Mouse (Mus musculus) hindbrain, embryonic 14.5 days (tissue): ENCODE results near the gene Gm20838. TPM values are rescaled to one million over a fixed set of nuclear protein-coding genes. Genes with fewer than 3 reads are reported as not detected.
"Not testable (repeated sequence)": the region's sequence is repeated elsewhere in the genome, so short reads cannot be mapped to it uniquely, and the experiment has no call there.

Experiments
- ATAC-seq: fragments of 200-750 bp; cut with Nextera tagmentation; 2 replicates; pipeline ENCODE4 v1.8.0; 2017; ENCODE audit warnings: moderate number of reproducible peaks, mild to moderate bottlenecking, moderate TSS enrichment, moderate library complexity; ENCODE audit not compliant: low FRiP score
- DNase-seq: peaks from one replicate; pipeline ENCODE4 v3.0.0-alpha.2; 2015; ENCODE audit warnings: low spot score
- H3K27ac ChIP-seq: fragments of 300-500 bp; sonication (generic); 2 replicates; pipeline ENCODE4 v1.5.1; 2014; ENCODE audit warnings: mild to moderate bottlenecking, moderate library complexity
- H3K27me3 ChIP-seq: fragments of 300-500 bp; sonication (generic); 2 replicates; pipeline ENCODE4 v1.6.1; 2014; ENCODE audit warnings: mild to moderate bottlenecking, low read length, mixed read lengths; ENCODE audit not compliant: control insufficient read depth, insufficient read depth
- H3K36me3 ChIP-seq: fragments of 300-500 bp; sonication (generic); replicated peaks from 2 replicates; pipeline ENCODE4 v1.6.1; 2014; ENCODE audit not compliant: control insufficient read depth, insufficient read depth
- H3K4me1 ChIP-seq: fragments of 300-500 bp; sonication (generic); replicated peaks from 2 replicates; pipeline ENCODE4 v1.6.1; 2014; ENCODE audit warnings: antibody characterized with exemption, low read length, mixed read lengths; ENCODE audit not compliant: control insufficient read depth, insufficient read depth
- H3K4me2 ChIP-seq: fragments of 300-500 bp; sonication (generic); replicated peaks from 2 replicates; pipeline ENCODE4 v1.6.1; 2014; ENCODE audit warnings: mild to moderate bottlenecking, moderate library complexity
- H3K4me3 ChIP-seq: fragments of 300-500 bp; sonication (generic); replicated peaks from 2 replicates; pipeline ENCODE4 v1.5.1; 2014; ENCODE audit warnings: mild to moderate bottlenecking, low read length
- H3K9ac ChIP-seq: fragments of 300-500 bp; sonication (generic); 2 replicates; pipeline ENCODE4 v1.6.1; 2014
- H3K9me3 ChIP-seq: fragments of 300-500 bp; sonication (generic); 2 replicates; pipeline ENCODE4 v1.6.1; 2016; ENCODE audit warnings: low read length; ENCODE audit not compliant: control insufficient read depth
- WGBS: fragments of 180-500 bp; shearing (Covaris S2); extraction: QIAGEN DNeasy Blood & Tissue Kit; methylation state at CpG from one replicate; pipeline ENCODE4 v1.1.7; 2014; 5-methylcytosine and 5-hydroxymethylcytosine counted together
- polyA plus RNA-seq: library from polyadenylated mRNA; unstranded; fragments of >200 nt; fragmentation: Nextera tagmentation; extraction: Ambion mirVana; gene quantifications from 2 replicates; pipeline ENCODE4 v1.2.1, GENCODE M21; 2014

Gm20838 gene
- polyA plus RNA-seq: not detected in 2 replicates

- not testable (repeated sequence) for H3K27me3 ChIP-seq, H3K4me2 ChIP-seq, H3K4me3 ChIP-seq, ATAC-seq, H3K9me3 ChIP-seq, H3K9ac ChIP-seq, H3K27ac ChIP-seq, H3K36me3 ChIP-seq, H3K4me1 ChIP-seq, DNase-seq
- WGBS: no CpG with 5 or more reads among the region's 8 CpGs
Measured at GRCm38 (mm10) chrY:33543064-33543463, at the start of gene Gm20838. TSS of gene Gm20838 (minus strand) at chrY:33543164.
